Mouse (Mus musculus) limb, embryonic 15.5 days (tissue): ENCODE measurements around the gene Thoc2. TPM values are rescaled to one million over a fixed set of nuclear protein-coding genes. Genes with fewer than 3 reads are reported as not detected.
A peak's percentile ranks its signal among the peaks of the same experiment; 100 is the strongest.
"Not testable (repeated sequence)": the region's sequence is repeated elsewhere in the genome, so short reads cannot be mapped to it uniquely, and the experiment has no call there.

Experiments used
- ATAC-seq: fragments of 200-750 bp; cut with Nextera tagmentation; 2 replicates; pipeline ENCODE4 v1.8.0; 2017; ENCODE audit warnings: low read depth, moderate TSS enrichment; ENCODE audit not compliant: insufficient number of reproducible peaks, low FRiP score, low TSS enrichment
- H3K27ac ChIP-seq: fragments of 300-500 bp; sonication (generic); 2 replicates; pipeline ENCODE4 v1.5.1; 2015; ENCODE audit warnings: moderate library complexity, mild to moderate bottlenecking, inconsistent platforms
- H3K27me3 ChIP-seq: fragments of 300-500 bp; sonication (generic); 2 replicates; pipeline ENCODE4 v1.6.1; 2015; ENCODE audit warnings: inconsistent platforms
- H3K36me3 ChIP-seq: fragments of 300-500 bp; sonication (generic); 2 replicates; pipeline ENCODE4 v1.6.1; 2015; ENCODE audit warnings: inconsistent platforms
- H3K4me1 ChIP-seq: fragments of 300-500 bp; sonication (generic); 2 replicates; pipeline ENCODE4 v1.6.1; 2015; ENCODE audit warnings: inconsistent platforms
- H3K4me2 ChIP-seq: fragments of 300-500 bp; sonication (generic); 2 replicates; pipeline ENCODE4 v1.6.1; 2015; ENCODE audit warnings: mild to moderate bottlenecking, inconsistent platforms
- H3K4me3 ChIP-seq: fragments of 300-500 bp; sonication (generic); 2 replicates; pipeline ENCODE4 v1.5.1; 2015; ENCODE audit warnings: mild to moderate bottlenecking, inconsistent platforms
- H3K9ac ChIP-seq: fragments of 300-500 bp; sonication (generic); 2 replicates; pipeline ENCODE4 v1.6.1; 2015; ENCODE audit warnings: inconsistent platforms
- H3K9me3 ChIP-seq: fragments of 300-500 bp; sonication (generic); 2 replicates; pipeline ENCODE4 v1.6.1; 2016; ENCODE audit warnings: inconsistent platforms
- WGBS: fragments of 180-500 bp; shearing (Covaris S2); methylation state at CpG from one replicate; pipeline ENCODE4 v1.1.7; 2015; 5-methylcytosine and 5-hydroxymethylcytosine counted together
- polyA plus RNA-seq: library from polyadenylated mRNA; unstranded; fragments of >200 nt; fragmentation: Nextera tagmentation; extraction: Ambion mirVana; gene quantifications from 2 replicates; pipeline ENCODE4 v1.2.1, GENCODE M21; 2015

Gene Thoc2
- polyA plus RNA-seq, result 73.8 and 76.8 TPM in 2 replicates

- no peak within 1 kb of the TSS for H3K9ac ChIP-seq
- no peaks in the 10 kb centered on the region for H3K9me3 ChIP-seq
- 90% methylated on average over 1 of the region's 1 CpGs for WGBS
- no peak within 1 kb of the TSS for H3K27ac ChIP-seq
- H3K4me3 ChIP-seq, result no peak within 1 kb of the TSS
- no peak within 1 kb of the TSS for H3K4me2 ChIP-seq
- no peaks in the 10 kb centered on the region for H3K4me1 ChIP-seq
- no peaks in the 10 kb centered on the region for H3K36me3 ChIP-seq
- no peaks in the 10 kb centered on the region for H3K27me3 ChIP-seq
- no peak for ATAC-seq
Measured at GRCm38 (mm10) chrX:41920574-41920973, at the start of gene Thoc2. Gene Thoc2, minus strand, starts transcription at chrX:41920674.

- Histone ChIP-seq H3K4me2 (no peak overlapping the region), H3K36me3 (no peaks in the 10 kb centered on the region), H3K9ac (no peak overlapping the region), H3K27me3 (no peaks in the 10 kb centered on the region), H3K9me3 (no peaks in the 10 kb centered on the region), H3K27ac (no peak overlapping the region), H3K4me1 (no peaks in the 10 kb centered on the region), H3K4me3 (no peak overlapping the region)
- WGBS, result 90% methylated on average over 2 of the region's 2 CpGs
- no peak for ATAC-seq
Measured at GRCm38 (mm10) chrX:41970096-41970495, 49.6 kb upstream of the Thoc2 start.

GRCm38 (mm10) chrX:41969341-41969740, 48.9 kb upstream of the Thoc2 start:
- no peaks in the 10 kb centered on the region for H3K4me1 ChIP-seq
- H3K27me3 ChIP-seq, result no peaks in the 10 kb centered on the region
- no peak overlapping the region for H3K4me3 ChIP-seq
- no peak for ATAC-seq
- H3K36me3 ChIP-seq, result no peaks in the 10 kb centered on the region
- H3K9ac ChIP-seq, result no peak overlapping the region
- H3K9me3 ChIP-seq, result no peaks in the 10 kb centered on the region
- H3K27ac ChIP-seq, result no peak overlapping the region
- WGBS, result 75% methylated on average over 4 of the region's 4 CpGs
- H3K4me2 ChIP-seq, result no peak overlapping the region

GRCm38 (mm10) chrX:41957161-41957560, 36.7 kb upstream of the Thoc2 start:
- WGBS, result 53% methylated on average over 4 of the region's 4 CpGs
- ATAC-seq, result no peak

GRCm38 (mm10) chrX:41941840-41942239, 21.4 kb upstream of the Thoc2 start:
- H3K9me3 ChIP-seq, result no peaks in the 10 kb centered on the region
- no peak overlapping the region for H3K9ac ChIP-seq
- H3K27ac ChIP-seq, result no peak overlapping the region
- H3K4me1 ChIP-seq, result no peaks in the 10 kb centered on the region
- H3K4me2 ChIP-seq, result no peak overlapping the region
- no peak for ATAC-seq
- H3K4me3 ChIP-seq, result no peak overlapping the region
- no peaks in the 10 kb centered on the region for H3K36me3 ChIP-seq
- WGBS, result 84% methylated on average over 5 of the region's 5 CpGs
- H3K27me3 ChIP-seq, result no peaks in the 10 kb centered on the region

More at GRCm38 (mm10) chrX:41957161-41957560, 36.7 kb upstream of the Thoc2 start:
- H3K36me3 ChIP-seq, result no peaks in the 10 kb centered on the region
- H3K27ac ChIP-seq, result no peak overlapping the region
- H3K9ac ChIP-seq, result no peak overlapping the region
- no peak overlapping the region for H3K4me2 ChIP-seq
- H3K9me3 ChIP-seq, result no peaks in the 10 kb centered on the region
- no peaks in the 10 kb centered on the region for H3K27me3 ChIP-seq
- H3K4me3 ChIP-seq, result no peak overlapping the region
- no peaks in the 10 kb centered on the region for H3K4me1 ChIP-seq

GRCm38 (mm10) chrX:41931821-41932220, 11.3 kb upstream of the Thoc2 start:
- not testable (repeated sequence) for H3K4me2 ChIP-seq, H3K4me3 ChIP-seq, ATAC-seq, H3K27ac ChIP-seq, H3K9me3 ChIP-seq, H3K36me3 ChIP-seq, H3K9ac ChIP-seq, H3K27me3 ChIP-seq, H3K4me1 ChIP-seq
- 39% methylated on average over 6 of the region's 6 CpGs for WGBS

- WGBS, result 56% methylated on average over 5 of the region's 5 CpGs
- no peaks in the 10 kb centered on the region for H3K4me1 ChIP-seq
- H3K4me2 ChIP-seq, result no peak overlapping the region
- no peaks in the 10 kb centered on the region for H3K9me3 ChIP-seq
- H3K27me3 ChIP-seq, result no peaks in the 10 kb centered on the region
- no peak for ATAC-seq
- no peak overlapping the region for H3K9ac ChIP-seq
- H3K27ac ChIP-seq, result no peak overlapping the region
- H3K36me3 ChIP-seq, result no peaks in the 10 kb centered on the region
- H3K4me3 ChIP-seq, result no peak overlapping the region
Measured at GRCm38 (mm10) chrX:41924708-41925107, 4.2 kb upstream of the Thoc2 start.

- H3K4me3 ChIP-seq, result peak overlapping the region; percentile 60
- no peaks in the 10 kb centered on the region for H3K9me3 ChIP-seq
- 36% methylated on average over 10 of the region's 10 CpGs for WGBS
- ATAC-seq, result 0 out of 2 replicates have a peak, but pooled peaks have one; percentile 24
- no peak overlapping the region for H3K9ac ChIP-seq
- H3K36me3 ChIP-seq, result no peaks in the 10 kb centered on the region
- no peaks in the 10 kb centered on the region for H3K27me3 ChIP-seq
- H3K4me2 ChIP-seq, result peak overlapping the region; percentile 32
- H3K4me1 ChIP-seq, result no peaks in the 10 kb centered on the region; the same call in 1 of the 2 replicates
- peak overlapping the region; percentile 92; the same call in 1 of the 2 replicates for H3K27ac ChIP-seq
Measured at GRCm38 (mm10) chrX:41912061-41912401, 8.4 kb downstream of the Thoc2 start.

- peak overlapping the region; percentile 45 for H3K4me2 ChIP-seq
- peak overlapping the region; percentile 60 for H3K4me3 ChIP-seq
- H3K9me3 ChIP-seq, result no peaks in the 10 kb centered on the region
- H3K4me1 ChIP-seq, result no peaks in the 10 kb centered on the region; the same call in 1 of the 2 replicates
- ATAC-seq, result peak; percentile 87
- H3K27me3 ChIP-seq, result no peaks in the 10 kb centered on the region
- no peaks in the 10 kb centered on the region for H3K36me3 ChIP-seq
- H3K9ac ChIP-seq, result peak overlapping the region; percentile 48
- WGBS, result 14% methylated on average over 58 of the region's 59 CpGs
- H3K27ac ChIP-seq, result peak overlapping the region; percentile 92
Measured at GRCm38 (mm10) chrX:41911390-41912060, 8.9 kb downstream of the Thoc2 start.

GRCm38 (mm10) chrX:41910981-41911380, 9.5 kb downstream of the Thoc2 start:
- H3K9ac ChIP-seq, result peak overlapping the region; percentile 48
- peak overlapping the region; percentile 45 for H3K4me2 ChIP-seq
- ATAC-seq, result no peak
- H3K36me3 ChIP-seq, result no peaks in the 10 kb centered on the region
- H3K27ac ChIP-seq, result peak overlapping the region; percentile 92
- peak overlapping the region; percentile 60 for H3K4me3 ChIP-seq
- no peaks in the 10 kb centered on the region for H3K9me3 ChIP-seq
- H3K27me3 ChIP-seq, result no peaks in the 10 kb centered on the region
- no peaks in the 10 kb centered on the region; the same call in 1 of the 2 replicates for H3K4me1 ChIP-seq
- 25% methylated on average over 24 of the region's 24 CpGs for WGBS

GRCm38 (mm10) chrX:41910471-41910870, 10.0 kb downstream of the Thoc2 start:
- no peak overlapping the region for H3K27ac ChIP-seq
- 14% methylated on average over 9 of the region's 9 CpGs for WGBS
- no peaks in the 10 kb centered on the region; the same call in 1 of the 2 replicates for H3K4me1 ChIP-seq
- H3K36me3 ChIP-seq, result no peaks in the 10 kb centered on the region
- H3K4me3 ChIP-seq, result peak overlapping the region; percentile 60
- peak overlapping the region; percentile 45 for H3K4me2 ChIP-seq
- H3K9me3 ChIP-seq, result no peaks in the 10 kb centered on the region
- H3K9ac ChIP-seq, result peak overlapping the region; percentile 48; the same call in 1 of the 2 replicates
- no peak for ATAC-seq
- no peaks in the 10 kb centered on the region for H3K27me3 ChIP-seq

- no peaks in the 10 kb centered on the region for H3K4me1 ChIP-seq
- H3K4me2 ChIP-seq, result no peak overlapping the region
- H3K9me3 ChIP-seq, result no peaks in the 10 kb centered on the region
- 49% methylated on average over 4 of the region's 4 CpGs for WGBS
- no peak for ATAC-seq
- no peaks in the 10 kb centered on the region for H3K36me3 ChIP-seq
- H3K27ac ChIP-seq, result no peak overlapping the region
- no peaks in the 10 kb centered on the region for H3K27me3 ChIP-seq
- no peak overlapping the region for H3K4me3 ChIP-seq
- no peak overlapping the region for H3K9ac ChIP-seq
Measured at GRCm38 (mm10) chrX:41884759-41885505, 35.5 kb downstream of the Thoc2 start.
